Mouse (Mus musculus): ENCODE results near the gene Cacng4. TPM values are rescaled to one million over a fixed set of nuclear protein-coding genes. Genes with fewer than 3 reads are reported as not detected.

The Cacng4 gene
- polyA plus RNA-seq, 1 experiment: 25.5 TPM

DNA sequence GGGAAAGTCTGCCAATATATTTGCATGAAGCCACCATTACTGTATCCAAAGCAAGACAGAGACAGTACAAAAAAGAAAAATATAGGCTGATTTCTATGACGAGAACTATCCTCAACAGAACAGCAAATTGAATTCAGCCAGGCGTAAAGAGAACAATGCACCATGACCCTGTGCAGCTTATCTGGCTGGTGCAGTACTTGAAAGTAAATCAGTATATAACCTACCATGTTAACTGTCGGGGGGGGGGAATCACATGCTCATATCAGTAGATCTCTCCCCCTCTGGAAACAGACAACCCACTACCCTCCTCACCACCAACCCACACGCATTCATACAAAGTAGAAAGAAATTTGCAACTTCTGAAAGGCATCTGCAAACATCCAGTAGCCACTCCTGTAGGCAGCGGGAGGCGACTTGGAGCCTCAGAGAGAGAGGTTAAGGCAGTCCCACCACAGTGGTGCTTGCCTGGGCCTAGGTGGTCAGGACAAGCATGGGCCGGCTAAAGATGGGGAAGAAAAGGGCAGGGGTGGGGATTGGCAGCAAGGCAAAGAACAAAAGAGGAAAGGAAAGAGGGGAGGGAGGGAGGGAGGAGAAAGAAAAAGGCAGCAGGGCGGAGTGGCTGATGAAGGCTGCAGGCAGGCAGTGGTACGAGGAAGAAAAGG, 111.5 kb downstream of the Cacng4 start:
- H3K4me1 ChIP-seq (ENCODE audit: control insufficient read depth, insufficient read depth, low read length): 0 out of 2 replicates have a peak, but pooled peaks cover 2% of the 10 kb centered on the region
- no peak overlapping the region for H3K4me3 ChIP-seq (ENCODE audit: insufficient read depth, low read length)
- no peak for TF ChIP-seq POLR2A (IDR thresholded peaks at IDR 0.05; ENCODE audit: extremely low read depth, insufficient read depth, low read length)
- TF ChIP-seq CTCF (IDR thresholded peaks at IDR 0.05; ENCODE audit: extremely low read depth, insufficient read depth, low read length): no peak
- H3K27ac ChIP-seq (ENCODE audit: insufficient read depth, low read length): no peak overlapping the region

Other genes with a start within 250 kb of the Cacng4 start
- 17.1 TPM in 2 replicates for gene Helz, start 246.6 kb downstream of the Cacng4 start, polyA plus RNA-seq (2012; rRNA removed)
- 0.33 TPM in 1 of 2 replicates, not detected in the other for gene Cacng1, start 78.0 kb downstream of the Cacng4 start, polyA plus RNA-seq (2012; rRNA removed)
- 4.0 and 4.4 TPM in 2 replicates for gene Cacng5, start 120.5 kb upstream of the Cacng4 start, polyA plus RNA-seq (2012; rRNA removed)